Mouse (Mus musculus) liver, embryonic 18 days (tissue): ENCODE measurements around the gene Gm21887. TPM values are rescaled to one million over a fixed set of nuclear protein-coding genes. Genes with fewer than 3 reads are reported as not detected.

Source experiments
- polyA plus RNA-seq: library from polyadenylated mRNA; depleted of rRNA; stranded (reverse); fragments of >200 nt; gene quantifications from 2 replicates; pipeline ENCODE4 v1.2.3, GENCODE M21; 2012; rRNA removed

Gm21887 gene
- 416 and 449 TPM in 2 replicates for polyA plus RNA-seq

DNA sequence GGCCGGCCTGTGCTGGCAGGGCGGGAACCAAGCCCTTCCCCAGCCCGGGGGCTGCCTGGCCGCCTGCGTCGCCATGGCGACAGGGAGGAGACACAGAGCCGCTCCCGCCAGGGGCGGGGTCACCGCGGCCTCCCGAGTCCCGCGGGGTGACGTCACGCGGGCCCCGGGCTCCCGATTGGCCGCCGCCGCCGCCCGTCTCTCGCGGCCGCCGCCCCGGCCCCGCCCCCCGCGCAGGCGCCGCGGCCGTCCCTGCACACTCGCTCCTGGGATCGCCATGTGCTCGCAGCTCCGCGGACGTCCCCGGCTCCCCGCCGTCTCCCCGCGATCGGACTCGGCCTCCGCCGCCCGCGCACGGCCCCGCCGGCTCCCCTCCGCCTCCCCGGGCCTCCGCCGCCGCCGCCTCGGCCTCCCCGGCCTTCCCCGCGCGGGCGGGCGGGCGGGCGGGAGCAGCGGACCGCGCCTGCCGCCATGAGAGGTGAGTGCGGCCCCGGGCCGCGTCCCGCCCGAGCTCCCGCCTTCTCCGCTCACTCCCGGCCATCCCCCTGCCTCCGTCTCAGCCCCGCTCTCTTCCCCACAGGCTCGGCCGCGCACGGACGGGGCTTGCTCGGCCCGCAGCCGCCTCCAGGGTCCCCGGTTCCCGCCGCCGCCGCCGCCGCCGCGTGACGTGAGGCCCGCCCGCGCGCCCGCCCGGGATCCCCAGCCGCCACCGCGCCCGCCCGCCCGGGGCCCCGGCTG, at the start of gene Gm21887:
TSS of gene Gm21887 (plus strand) at position 644 of the 735 bp plus-strand sequence.

Other genes starting within 250 kb of the Gm21887 start
- not detected in 2 replicates for gene 4933400A11Rik, start 230.0 kb upstream of the Gm21887 start, polyA plus RNA-seq